Mouse (Mus musculus) spleen, adult 2 months (tissue): Measurements from ENCODE around the gene 1700013G24Rik.

ENCODE experiments used
- CTCF ChIP-seq: fragments of 200-500 bp; IDR thresholded peaks from 2 replicates; pipeline ENCODE4 v1.5.1; 2011; ENCODE audit warnings: mild to moderate bottlenecking, inconsistent platforms; ENCODE audit not compliant: insufficient read depth, insufficient read length, insufficient replicate concordance; ENCODE audit errors: extremely low read depth
- POLR2A ChIP-seq: fragments of 200-500 bp; IDR thresholded peaks from 2 replicates; pipeline ENCODE4 v1.6.1; 2011; ENCODE audit warnings: low read depth, low read length, inconsistent platforms

- TF ChIP-seq POLR2A (no peak), CTCF (no peak)
These were observed 43.4 kb upstream of the 1700013G24Rik start, which contains the start of gene Cela3a for GRCm38 (mm10) chr4:137409691-137410090.
